Mouse (Mus musculus): ENCODE measurements around the gene Nptn.

- TF ChIP-seq CTCF (IDR thresholded peaks at IDR 0.05; ENCODE audit: low read depth) (no peak), EP300 (optimal IDR thresholded peaks at IDR 0.05) (no peak)
Observed at GRCm38 (mm10) chr9:58690701-58691100, 108.7 kb downstream of the Nptn start.

Data from stomach, postnatal 0 days (tissue).